Mouse (Mus musculus) naive thymus-derived CD4-positive, alpha-beta T cell, adult 2 months (primary cell): ENCODE measurements around the gene Map4.
"Not testable (repeated sequence)": the region's sequence is repeated elsewhere in the genome, so short reads cannot be mapped to it uniquely, and the experiment has no call there.

ENCODE experiments used
- DNase-seq: peaks from one replicate; pipeline ENCODE4 v3.0.0-alpha.2; 2011; ENCODE audit warnings: low read depth

Map4 gene

GRCm38 (mm10) chr9:110068745-110069144 is 137.5 kb downstream of the Map4 start:
- no peak for DNase-seq

GRCm38 (mm10) chr9:110070358-110070757 is 139.1 kb downstream of the Map4 start:
- no peak for DNase-seq

DNA sequence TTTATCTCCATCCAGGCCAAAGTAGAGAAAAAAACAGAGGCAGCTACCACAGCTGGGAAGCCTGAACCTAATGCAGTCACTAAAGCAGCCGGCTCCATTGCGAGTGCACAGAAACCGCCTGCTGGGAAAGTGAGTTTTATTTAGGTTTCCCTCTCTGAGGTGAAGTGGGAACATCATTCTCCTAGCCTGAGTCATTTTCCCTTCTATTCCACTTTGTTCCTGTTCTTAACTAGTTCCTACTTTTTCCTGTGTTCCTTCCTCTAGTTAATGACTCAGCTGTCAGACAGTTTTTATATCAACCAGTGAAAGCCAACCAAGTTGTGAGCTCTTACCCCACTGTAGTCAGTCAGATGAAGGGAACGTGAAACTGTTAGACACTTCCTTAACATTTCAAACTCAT is 139.8 kb downstream of the Map4 start:
- no peak for DNase-seq

GRCm38 (mm10) chr9:110071843-110072242 is 140.6 kb downstream of the Map4 start:
- DNase-seq, result peak; percentile 78

DNA sequence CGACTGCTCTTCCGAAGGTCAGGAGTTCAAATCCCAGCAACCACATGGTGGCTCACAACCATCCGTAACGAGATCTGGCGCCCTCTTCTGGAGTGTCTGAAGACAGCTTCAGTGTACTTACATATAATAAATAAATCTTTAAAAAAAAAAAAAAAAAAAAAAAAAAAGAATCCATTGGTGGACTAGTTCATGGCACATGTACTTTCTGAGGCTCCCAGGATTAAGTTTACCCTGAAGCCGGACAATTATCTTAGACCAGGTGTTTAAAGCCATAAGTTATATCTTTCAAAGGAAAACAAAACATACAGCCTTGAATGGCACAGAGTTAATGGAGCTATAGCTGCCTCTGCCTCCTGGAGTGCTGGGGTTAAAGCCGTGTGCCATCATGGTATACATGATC is 145.2 kb downstream of the Map4 start:
- DNase-seq, result not testable (repeated sequence)

- DNase-seq, result no peak
These were observed 149.8 kb downstream of the Map4 start for GRCm38 (mm10) chr9:110081066-110081465.

GRCm38 (mm10) chr9:110084201-110084964 is 153.1 kb downstream of the Map4 start:
- no peak for DNase-seq

DNA sequence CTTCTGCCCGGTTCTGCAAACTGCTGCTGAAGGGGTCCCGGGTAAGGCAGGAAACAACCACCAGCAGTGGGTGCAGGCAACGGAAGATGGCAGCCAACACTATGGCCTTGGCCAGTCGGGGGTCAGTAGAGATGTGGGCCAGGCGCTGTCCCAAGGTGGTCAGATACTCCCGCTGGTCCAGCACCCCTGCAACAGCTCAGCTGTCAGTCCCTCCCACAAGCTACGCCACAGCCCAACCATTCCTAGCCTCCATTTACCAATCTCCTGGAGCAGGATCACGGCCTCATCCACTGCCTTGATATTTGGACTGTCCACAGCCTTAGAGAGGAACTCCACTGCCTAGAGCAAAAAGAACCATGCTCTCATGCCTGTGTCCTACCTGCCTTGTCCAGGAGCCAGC is 154.4 kb downstream of the Map4 start:
- no peak for DNase-seq

GRCm38 (mm10) chr9:110093303-110093702 is 162.0 kb downstream of the Map4 start:
- DNase-seq, result no peak

GRCm38 (mm10) chr9:110094761-110095160 is 163.5 kb downstream of the Map4 start:
- DNase-seq, result no peak

GRCm38 (mm10) chr9:110097791-110098190 is 166.5 kb downstream of the Map4 start:
- DNase-seq, result no peak

GRCm38 (mm10) chr9:110100627-110101600 is 169.7 kb downstream of the Map4 start:
- DNase-seq, result peak; percentile 92

DNA sequence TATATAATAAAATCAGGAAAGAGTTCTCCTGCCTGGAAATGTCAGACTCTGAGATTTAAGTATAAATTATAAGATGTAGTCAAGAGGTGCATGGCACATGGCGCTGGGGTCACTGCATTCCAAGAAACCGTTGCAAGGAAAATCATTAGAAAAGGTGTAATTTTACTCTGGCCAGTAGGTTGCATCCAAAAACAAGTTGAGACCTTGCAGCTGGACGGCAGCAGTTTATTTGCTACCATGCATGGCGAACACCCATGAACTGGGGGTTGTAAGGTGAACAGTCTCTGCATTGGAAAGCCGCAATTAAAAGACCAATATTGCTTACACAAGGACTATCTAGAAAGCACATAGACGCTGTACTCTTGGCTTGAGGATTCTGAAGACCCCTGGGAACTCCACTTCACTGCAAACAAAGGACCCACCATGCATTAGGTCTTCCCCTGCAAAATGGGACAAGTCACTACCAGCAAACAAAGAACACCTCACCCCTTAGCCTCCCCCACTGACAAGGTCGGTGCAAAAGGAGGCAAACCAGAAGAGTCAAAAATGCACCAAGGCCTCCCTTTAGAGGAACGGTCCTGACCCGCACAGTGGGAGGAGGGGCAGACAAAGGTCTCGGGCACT is 185.2 kb downstream of the Map4 start:
- DNase-seq, result no peak

- DNase-seq, result peak; percentile 84
These were observed 185.9 kb downstream of the Map4 start, which contains the start of gene Smarcc1 for GRCm38 (mm10) chr9:110116977-110117778. TSS of gene Smarcc1 (plus strand) at chr9:110117708.

- no peak for DNase-seq
These were observed 186.5 kb downstream of the Map4 start, which contains the start of gene Dhx30 for GRCm38 (mm10) chr9:110117779-110118139. TSS of gene Dhx30 (minus strand) at chr9:110117830.

- DNase-seq, result no peak
These were observed 187.0 kb downstream of the Map4 start for GRCm38 (mm10) chr9:110118249-110118648.

GRCm38 (mm10) chr9:110121424-110121823 is 190.2 kb downstream of the Map4 start:
- no peak for DNase-seq

DNA sequence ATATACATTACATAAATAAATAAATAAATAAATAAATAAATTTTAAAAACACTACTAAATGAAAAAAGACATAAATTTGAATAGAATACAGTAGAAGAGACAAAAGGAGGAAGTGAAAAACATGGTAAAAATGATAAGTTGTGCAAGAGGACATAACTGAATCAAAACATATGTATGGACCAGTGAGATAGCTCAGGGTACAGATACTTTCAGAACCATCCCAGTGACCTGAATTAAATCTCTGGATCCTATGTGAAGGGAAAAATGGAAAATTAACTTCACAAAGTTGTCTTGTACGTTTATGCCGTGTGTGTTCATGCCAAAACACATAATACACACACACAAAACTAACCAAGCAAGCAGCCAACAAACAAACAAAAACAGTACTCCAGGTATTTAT is 192.1 kb downstream of the Map4 start:
- DNase-seq, result no peak

DNA sequence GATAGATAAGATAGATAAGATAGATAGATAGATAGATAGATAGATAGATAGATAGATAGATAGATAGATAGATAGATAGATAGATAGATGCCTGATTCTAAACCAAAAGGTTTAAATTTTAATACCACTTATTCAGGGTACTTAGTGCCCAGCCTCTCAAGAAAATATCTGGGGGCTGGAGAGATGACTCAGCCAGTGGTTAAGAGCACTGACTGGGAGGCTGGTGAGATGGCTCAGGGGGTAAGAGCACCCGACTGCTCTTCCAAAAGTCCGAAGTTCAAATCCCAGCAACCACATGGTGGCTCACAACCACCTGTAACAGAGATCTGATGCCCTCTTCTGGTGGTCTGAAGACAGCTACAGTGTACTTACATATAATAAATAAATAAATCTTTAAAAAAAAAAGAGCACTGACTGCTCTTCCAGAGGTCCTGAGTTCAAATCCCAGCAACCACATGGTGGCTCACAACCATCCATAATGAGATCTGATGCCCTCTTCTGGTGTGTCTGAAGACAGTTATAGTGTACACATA is 192.8 kb downstream of the Map4 start:
- not testable (repeated sequence) for DNase-seq

DNA sequence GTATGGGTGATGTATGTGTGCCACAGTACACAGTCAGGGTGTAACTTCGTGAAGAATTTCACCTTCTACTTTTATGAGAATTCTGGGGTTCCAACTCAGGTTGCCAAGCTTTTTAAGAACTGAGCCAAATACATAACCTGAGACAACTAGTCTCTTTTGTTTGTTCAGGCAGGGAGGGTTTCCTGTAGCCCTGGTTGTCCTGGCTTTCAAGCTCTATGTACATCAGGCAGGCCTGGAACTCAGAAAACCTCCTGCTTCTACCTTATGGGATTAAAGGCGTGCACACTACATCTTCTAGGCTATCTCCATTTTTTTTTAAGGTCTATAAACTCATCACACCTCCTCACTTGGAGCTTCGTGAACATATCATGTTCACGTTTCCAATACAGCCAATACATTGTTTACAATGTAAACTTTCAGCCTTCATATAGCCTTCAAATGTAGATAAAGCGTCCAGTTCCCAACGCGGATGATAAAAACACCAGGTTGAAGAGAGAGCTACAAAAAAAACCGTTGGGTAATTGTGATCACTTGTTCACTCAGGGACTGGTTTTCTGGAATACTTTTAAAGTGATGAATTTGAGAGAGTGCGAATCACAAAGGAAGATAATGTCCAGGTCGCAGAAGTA is 199.8 kb downstream of the Map4 start:
- DNase-seq, result no peak
